Mouse (Mus musculus) stomach, embryonic 14.5 days (tissue): ENCODE results near the gene Sugp1. TPM values are rescaled to one million over a fixed set of nuclear protein-coding genes. Genes with fewer than 3 reads are reported as not detected.

Experiments used
- microRNA-seq: library from miRNA; unstranded; fragments of <30 nt; microRNA quantifications from one replicate; pipeline ENCODE4, GENCODE M21; 2016
- polyA plus RNA-seq: library from polyadenylated mRNA; unstranded; fragments of >200 nt; fragmentation: Nextera tagmentation; extraction: Ambion mirVana; gene quantifications from 2 replicates; pipeline ENCODE4 v1.2.1, GENCODE M21; 2014

Sugp1 gene
- polyA plus RNA-seq, 1 experiment from 2014 or later: 40.1 TPM

Small RNAs within 50 kb of the gene (microRNA-seq; reads per million reads assigned to microRNA genes)
- gene Mir7066: not detected

Other genes starting within 250 kb of the Sugp1 start
- 7.1 and 11.9 TPM in 2 replicates for gene Gmip, start 234.1 kb upstream of the Sugp1 start, polyA plus RNA-seq
- 1.2 and 1.6 TPM in 2 replicates for gene Lpar2, start 220.4 kb upstream of the Sugp1 start, polyA plus RNA-seq
- gene Pbx4, start 210.3 kb upstream of the Sugp1 start, polyA plus RNA-seq: 5.9 and 8.8 TPM in 2 replicates
- gene Cilp2, start 155.1 kb upstream of the Sugp1 start, polyA plus RNA-seq: 0.42 and 0.64 TPM in 2 replicates
- gene Tssk6, start 140.6 kb upstream of the Sugp1 start, polyA plus RNA-seq: 3.4 and 3.9 TPM in 2 replicates
- 190 and 202 TPM in 2 replicates for gene Ndufa13, start 140.3 kb upstream of the Sugp1 start, polyA plus RNA-seq
- gene Yjefn3, start 140.1 kb upstream of the Sugp1 start, polyA plus RNA-seq: 3.7 and 4.9 TPM in 2 replicates
- gene Gatad2a, start 46.4 kb upstream of the Sugp1 start, polyA plus RNA-seq: 46.5 and 49.6 TPM in 2 replicates
- 53.4 and 58.5 TPM in 2 replicates for gene Mau2, start 79 bp upstream of the Sugp1 start, polyA plus RNA-seq
- 0.70 and 2.0 TPM in 2 replicates for gene Tm6sf2, start 30.1 kb downstream of the Sugp1 start, polyA plus RNA-seq
- gene Hapln4, start 40.6 kb downstream of the Sugp1 start, polyA plus RNA-seq: not detected in 2 replicates
- 1.9 and 2.1 TPM in 2 replicates for gene Ncan, start 78.1 kb downstream of the Sugp1 start, polyA plus RNA-seq
- 28.5 and 29.1 TPM in 2 replicates for gene Nr2c2ap, start 88.5 kb downstream of the Sugp1 start, polyA plus RNA-seq
- 12.1 and 20.0 TPM in 2 replicates for gene Rfxank, start 96.3 kb downstream of the Sugp1 start, polyA plus RNA-seq
- 45.9 and 57.4 TPM in 2 replicates for gene Borcs8, start 96.7 kb downstream of the Sugp1 start, polyA plus RNA-seq
- 0.32 TPM in 1 of 2 replicates, not detected in the other for gene Mef2b, start 96.9 kb downstream of the Sugp1 start, polyA plus RNA-seq
- gene Tmem161a, start 129.5 kb downstream of the Sugp1 start, polyA plus RNA-seq: 45.3 and 49.4 TPM in 2 replicates
- 3.9 and 4.2 TPM in 2 replicates for gene Slc25a42, start 169.5 kb downstream of the Sugp1 start, polyA plus RNA-seq
- 30.7 and 34.6 TPM in 2 replicates for gene Sugp2, start 191.4 kb downstream of the Sugp1 start, polyA plus RNA-seq
- 23.2 and 27.0 TPM in 2 replicates for gene Armc6, start 191.7 kb downstream of the Sugp1 start, polyA plus RNA-seq
- 30.8 and 33.7 TPM in 2 replicates for gene Homer3, start 240.0 kb downstream of the Sugp1 start, polyA plus RNA-seq